Mouse (Mus musculus) kidney, adult 2 months (tissue): Measurements from ENCODE around the gene Lrrc4c.

Source experiments
- CTCF ChIP-seq: fragments of 200-500 bp; conservative IDR thresholded peaks from 2 replicates; pipeline ENCODE4 v1.5.1; 2011; ENCODE audit warnings: low read depth, mild to moderate bottlenecking, control low read depth, low read length, moderate library complexity, mixed read lengths; ENCODE audit not compliant: insufficient read depth, insufficient read length
- POLR2A ChIP-seq: fragments of 200-500 bp; IDR thresholded peaks from one replicate; pipeline ENCODE4 v1.6.1; 2011; ENCODE audit warnings: low read depth, low read length, control low read depth

GRCm38 (mm10) chr2:97485609-97486008, 1167.6 kb downstream of the Lrrc4c start:
- TF ChIP-seq CTCF (no peak), POLR2A (no peak)
